Mouse (Mus musculus): ENCODE measurements at regions not wholly inside any gene's neighbourhood (a gene's known extent, or its start where the extent isn't known, plus 50 kb on each side); places are given as distances from the start of the nearest gene placed in this dataset.
A peak's percentile ranks its signal among the peaks of the same experiment; 100 is the strongest.

DNA sequence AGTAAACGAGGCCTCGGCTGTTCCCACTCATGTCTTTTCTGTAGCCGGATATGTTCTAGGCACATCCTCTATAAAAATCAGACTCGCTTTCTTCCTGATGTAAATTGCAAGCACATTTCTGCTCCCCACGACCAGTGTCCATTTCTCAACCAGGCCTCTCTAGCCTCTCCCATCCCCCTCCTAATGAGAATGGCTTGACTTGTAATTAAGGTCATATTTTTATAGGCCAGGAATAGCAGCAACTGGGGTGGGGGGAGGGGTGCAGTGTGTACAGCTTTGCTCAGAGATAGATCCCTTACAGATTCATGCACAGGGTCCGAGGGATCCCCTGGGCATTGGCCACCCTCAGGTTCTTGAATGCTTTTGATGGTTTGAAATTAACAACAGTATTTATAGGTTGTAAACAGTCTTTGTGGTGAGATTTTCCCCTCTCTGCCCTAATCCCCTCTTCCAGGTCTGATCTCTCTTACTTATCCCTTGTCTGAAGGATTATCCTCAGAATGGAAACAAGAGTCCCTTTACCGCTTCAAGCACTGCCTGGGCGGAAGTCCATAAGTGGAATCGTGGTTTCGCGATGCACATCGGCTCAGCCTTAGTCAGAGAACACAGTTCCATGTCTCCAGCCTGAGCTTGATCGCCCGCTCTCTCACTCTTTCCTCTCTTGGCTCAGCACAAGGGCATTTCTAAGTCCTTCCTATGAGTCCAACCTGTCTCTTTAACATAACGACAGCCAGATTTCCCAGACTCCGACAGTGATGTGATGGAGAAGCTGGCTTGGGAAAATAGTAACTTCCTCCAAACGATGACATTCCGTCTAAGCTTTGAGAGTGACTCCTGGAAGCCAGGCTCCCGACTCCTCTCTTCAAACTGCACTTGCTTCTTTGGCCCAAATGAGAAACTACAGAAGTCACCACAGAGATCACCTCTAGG is 124.3 kb upstream of the Msx2 start:
- DNase-seq (ENCODE audit: low spot score in 2 of 2), result no peak

DNA sequence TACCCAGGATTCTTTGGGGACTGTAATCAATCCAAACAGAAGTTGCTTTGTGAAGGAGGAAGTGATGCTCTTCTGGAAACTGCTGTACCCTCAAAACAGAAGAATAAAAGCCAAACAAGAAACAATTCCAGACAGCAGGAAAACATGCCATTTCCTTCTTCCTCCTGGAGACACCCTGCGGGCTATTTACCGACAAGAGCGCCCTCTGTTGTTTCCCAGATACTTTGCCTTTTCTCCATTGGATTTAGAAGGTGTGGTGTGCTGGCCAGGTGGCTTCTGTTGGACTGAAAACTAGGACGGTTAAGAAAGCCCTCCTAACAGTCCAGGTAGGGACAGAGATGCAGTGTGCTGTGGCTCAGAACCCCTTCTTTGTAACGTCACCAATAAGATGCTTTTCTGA is 119.9 kb upstream of the Msx2 start:
- no peak for DNase-seq (ENCODE audit: low spot score in 2 of 2)

DNA sequence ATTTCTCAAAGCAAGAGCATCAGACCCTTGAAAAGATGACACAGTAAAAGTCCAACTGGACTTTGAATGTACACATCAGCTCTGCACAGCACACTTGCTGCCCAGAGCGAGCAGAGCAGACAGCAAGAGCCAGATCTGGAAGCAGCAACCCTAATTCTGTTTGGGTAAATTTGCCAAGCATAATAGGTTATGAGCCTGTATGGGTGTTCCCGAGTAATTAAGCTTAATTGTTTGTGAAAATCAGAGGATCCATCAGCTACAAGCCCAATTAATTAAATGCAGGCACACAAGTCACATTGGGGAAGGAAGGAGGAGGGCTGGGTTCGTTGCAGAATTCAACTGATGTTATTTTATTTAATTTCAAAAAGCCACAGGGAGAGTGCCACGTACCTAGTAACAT is 113.9 kb upstream of the Msx2 start:
- DNase-seq (ENCODE audit: low spot score in 2 of 2), result no peak

DNA sequence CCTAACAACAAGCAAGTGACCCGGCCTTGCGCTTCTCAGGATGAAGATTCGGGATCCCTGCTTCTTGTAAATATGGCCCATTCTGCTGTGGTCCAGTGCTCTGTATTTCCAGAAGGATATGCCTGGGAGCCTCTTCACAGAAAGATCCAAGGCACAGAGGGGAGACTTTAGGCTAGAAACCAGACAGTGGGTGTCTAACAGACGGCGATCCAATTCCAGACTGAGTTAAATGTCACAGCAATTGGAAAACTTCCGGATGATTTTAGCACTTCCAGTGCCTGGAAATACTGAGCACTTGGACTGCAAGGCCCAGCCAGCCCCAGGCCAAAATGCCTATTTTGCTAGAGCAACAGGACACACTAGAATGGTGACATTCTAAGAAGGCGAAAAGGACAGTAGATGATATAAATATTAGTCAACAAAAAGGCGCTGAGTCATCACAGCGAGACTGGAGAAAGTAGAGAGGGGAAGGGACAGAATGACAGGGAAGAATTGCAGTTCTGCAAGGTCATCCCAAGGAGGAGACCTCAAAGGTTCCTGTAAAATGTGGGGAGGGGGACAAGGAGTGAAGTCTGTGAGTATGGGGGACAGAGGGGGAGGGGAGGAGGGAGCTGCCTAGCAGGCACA is 111.7 kb upstream of the Msx2 start:
- DNase-seq (ENCODE audit: low spot score in 2 of 2), result peak; percentile 4 to 5

DNA sequence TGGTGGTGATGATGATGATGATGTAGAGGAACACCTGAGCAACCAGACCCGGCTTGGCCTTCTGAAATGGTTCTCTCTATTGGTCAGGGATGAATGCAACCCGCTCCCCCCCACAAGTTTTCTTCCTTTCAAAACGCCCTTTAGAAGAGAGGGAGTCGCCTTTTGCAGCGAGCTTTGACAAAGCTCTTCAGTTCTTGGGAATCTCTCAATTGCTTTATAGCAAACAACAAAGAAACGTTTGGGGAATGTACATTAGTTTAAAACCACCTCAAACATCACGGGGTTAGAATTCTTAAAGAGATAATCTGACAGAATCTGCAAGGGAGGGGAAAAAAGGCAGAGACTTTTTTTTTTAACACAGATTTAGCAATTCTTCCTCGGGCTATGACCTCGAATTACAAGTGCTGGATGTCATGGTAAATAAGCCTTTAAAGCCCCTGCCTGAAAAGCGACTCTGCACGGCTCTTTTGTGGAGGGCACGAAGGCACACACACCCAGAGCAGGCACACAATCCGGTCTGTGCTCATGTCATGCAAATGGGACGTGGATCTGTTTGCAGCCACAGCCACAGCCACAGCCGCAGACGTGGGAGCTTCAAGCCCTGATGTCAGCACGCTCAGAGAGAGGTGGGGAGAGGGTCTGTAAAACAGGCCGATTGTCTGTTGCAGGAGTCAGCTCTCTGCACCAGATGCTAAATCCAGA is 81.2 kb upstream of the Msx2 start:
- DNase-seq (ENCODE audit: low spot score in 2 of 2), result no peak

DNA sequence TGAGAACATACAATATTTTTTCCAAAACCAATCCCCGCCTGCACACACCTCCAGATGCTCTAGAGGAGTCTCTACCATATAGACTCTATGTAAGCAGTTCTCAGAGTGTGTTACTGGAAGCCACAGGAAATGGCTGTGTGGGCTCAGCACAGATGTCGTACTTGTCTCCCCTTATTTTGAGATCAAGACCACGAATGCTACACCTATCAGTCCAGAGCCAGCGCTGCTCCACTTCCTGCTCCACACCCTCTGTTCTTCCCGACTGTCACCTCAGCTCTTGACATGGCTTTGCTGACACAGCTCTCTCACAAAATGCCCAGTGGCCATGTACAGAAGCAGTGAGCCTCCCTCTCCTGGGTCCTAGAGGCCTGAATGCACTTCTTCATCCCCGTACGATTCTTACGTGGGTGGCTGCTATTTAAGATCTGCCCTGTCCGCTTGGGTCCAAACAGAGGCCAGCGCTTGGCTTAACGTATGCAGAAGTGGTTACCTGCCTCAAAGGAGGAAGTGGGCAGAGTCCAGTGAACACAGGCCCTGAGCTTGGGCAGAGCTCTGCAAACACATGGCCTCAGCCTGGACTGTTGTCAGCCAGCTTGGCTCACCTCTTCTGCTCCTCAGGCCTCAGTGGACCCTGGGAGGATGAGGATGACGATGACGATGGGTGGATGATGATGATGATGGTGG is 80.5 kb upstream of the Msx2 start:
- no peak for DNase-seq (ENCODE audit: low spot score in 2 of 2)

DNA sequence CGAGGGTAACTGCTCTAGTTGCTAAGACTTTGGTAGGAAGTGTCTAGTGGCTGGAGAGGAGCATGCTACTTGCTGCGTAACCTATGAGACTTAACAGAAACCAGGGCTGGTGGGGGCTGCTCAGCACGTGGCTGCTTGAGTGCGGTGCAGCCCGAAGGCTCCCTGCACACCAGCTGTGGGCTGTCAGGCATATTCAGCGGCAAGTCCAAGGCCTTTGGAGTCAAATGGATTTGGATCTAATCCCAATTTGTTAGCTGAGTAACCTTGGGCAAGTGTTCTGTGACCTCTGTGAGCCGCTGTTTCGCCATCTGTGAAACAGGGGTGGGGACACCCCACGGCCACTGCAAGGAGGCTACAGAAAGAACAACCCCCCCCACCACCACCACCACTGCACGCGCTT is 75.5 kb upstream of the Msx2 start:
- DNase-seq (ENCODE audit: low spot score in 2 of 2), result no peak

DNA sequence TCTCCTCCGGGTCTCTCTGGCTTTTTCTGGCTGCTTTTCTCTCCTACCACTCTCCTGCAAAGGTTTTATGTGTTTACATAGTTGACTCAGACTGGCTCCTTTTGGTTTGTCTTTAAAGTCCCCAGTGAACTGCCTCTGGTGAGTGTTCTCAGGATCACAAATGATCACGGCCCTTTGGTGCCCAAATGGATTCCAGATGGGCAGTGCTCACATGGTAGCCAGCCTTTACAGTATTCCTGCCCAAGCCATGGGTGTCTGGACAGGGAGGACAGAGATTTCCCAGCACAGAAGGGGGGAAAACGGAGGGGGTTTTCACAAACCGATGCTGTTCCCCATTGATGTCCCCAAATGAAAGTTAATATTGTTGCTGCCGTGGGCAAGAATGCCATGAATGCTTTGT is 70.4 kb upstream of the Msx2 start:
- no peak for DNase-seq (ENCODE audit: low spot score in 2 of 2)

DNA sequence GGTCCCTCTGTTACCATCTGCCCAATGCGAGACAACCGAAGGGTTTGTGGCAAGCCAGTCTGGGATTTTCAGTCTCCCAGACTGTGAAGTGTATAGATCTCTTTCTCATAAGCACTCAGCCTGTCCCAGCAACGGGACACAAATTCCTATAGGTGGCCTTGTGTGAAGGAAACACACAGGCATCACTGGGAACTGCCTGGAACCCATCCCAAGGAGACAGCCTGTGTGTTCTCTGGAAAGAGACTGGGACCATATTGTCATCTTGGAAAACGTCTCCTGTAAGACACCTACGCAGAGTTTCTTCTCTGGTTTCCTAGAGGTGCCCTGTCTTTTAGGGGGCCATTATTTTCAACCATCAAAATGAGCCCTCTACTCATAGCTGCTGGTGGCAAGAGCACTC is 66.9 kb upstream of the Msx2 start:
- DNase-seq (ENCODE audit: low spot score in 2 of 2), result peak in 1 of 2 experiments; percentile 8

DNA sequence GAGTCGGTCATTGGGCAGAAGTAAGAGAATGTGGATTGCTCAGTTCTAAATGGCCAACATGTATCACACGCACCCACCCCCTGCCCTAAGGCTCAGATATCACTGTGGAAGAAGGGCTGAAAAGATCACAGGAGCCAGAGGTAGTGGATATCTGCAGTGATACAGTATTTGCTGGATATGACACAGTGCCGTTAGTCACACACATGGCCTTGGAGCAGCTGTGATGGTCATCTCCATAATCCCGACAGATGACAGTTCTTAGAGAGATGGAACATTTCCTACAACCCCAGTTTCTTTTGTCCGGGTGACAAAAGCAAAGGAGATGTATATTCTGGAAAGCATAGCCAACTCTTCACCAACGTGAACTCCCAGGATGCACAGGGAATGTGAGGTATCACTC is 65.1 kb upstream of the Msx2 start:
- no peak for DNase-seq (ENCODE audit: low spot score in 2 of 2)

DNA sequence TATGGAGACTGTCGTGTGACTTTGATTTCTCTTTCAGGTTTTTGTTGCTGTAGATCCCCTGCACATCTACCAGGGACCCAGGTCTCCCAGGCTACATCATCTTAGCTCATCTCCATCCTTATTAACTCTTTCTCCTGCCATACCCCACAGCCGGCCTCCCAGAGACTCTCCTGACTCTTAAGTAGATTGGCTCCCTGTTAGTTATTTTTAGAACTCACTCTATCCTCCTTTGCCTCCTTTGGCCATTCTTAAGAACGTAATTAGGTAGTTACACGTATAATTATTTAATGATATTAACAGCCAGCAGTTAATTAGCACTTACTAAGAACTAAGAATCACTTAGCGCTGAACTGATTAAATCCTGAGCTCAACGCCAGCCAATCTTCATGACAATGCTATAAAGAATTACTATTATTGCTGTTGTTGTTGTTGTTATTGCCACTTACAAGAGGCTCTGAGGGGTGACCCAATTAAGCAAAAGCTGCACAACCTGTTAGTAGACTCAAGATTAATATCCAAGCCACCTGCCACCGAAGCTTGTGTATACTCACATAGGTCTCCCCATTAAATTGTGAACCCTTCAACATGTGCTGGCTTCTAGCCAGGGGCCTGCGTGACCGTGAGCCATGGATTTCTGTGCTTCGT is 63.0 kb upstream of the Msx2 start:
- DNase-seq (ENCODE audit: low spot score in 2 of 2), result no peak

DNA sequence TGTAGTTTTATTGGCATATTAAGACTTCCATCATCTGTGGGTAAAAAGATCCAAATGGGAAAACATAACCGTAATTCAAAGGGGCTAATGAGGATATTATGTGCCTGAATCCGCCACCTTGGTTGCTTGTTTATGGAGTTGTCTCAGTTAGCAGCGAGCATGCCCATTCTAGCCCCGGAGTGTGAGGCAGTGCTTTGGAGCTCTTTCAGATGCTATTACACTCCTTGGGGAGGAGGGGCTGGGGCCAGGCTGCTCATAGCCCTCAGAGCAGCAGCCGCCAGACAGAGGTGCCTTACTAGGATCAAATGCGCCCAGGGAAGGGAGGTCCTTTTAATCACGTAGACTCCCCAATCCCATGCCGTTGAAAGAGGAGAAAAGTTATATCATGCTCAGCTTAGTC is 60.9 kb upstream of the Msx2 start:
- no peak for DNase-seq (ENCODE audit: low spot score in 2 of 2)

DNA sequence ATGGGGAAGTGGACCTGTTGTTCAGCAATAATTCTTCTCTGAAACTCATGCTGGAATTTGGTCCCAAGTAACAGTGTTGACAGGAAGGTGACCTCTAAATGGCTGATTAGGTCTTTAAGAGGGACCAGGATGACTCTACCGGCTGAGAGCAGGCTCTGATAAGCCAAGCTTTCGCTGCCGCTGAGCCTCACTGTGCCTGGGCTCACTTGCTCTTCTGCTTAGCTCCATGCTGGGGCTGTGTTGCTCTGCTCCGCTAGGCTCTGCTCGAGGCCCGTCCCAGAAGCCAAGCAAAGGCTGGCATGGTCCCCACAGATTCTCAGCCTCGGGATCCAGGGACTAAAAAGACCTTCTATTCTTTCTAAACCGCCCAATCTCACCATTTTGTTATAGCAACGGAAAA is 54.0 kb upstream of the Msx2 start:
- no peak for DNase-seq (ENCODE audit: low spot score in 2 of 2)

DNA sequence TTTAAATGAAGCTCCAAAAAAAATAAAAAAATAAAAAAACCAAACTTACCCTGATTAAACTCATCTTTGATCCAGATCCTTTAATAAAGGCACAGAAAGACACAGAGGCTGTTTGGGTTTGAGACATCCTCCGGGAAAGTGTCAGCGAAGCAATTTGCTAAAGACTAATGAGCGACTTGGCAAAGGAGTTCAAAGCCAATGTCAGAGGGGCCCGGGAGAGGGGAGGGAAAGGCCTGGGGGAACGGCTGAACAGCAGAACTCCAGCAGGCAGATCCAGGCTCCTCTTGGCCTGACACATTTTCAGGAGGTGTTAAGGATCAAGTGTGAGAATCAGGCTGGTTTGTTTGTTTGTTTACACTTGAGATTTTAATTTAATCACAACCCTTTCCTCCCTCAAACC is 49.9 kb upstream of the Msx2 start:
- no peak for DNase-seq (ENCODE audit: low spot score in 2 of 2)

Data from layer of hippocampus, adult 8-10 months (tissue).